Mouse (Mus musculus) heart, adult 2 months (tissue): ENCODE data around the gene Efhd1. TPM values are rescaled to one million over a fixed set of nuclear protein-coding genes. Genes with fewer than 3 reads are reported as not detected.

Experiments used
- DNase-seq, 2 experiments: peaks; one replicate each; pipeline ENCODE4 v3.0.0; 2021
- H3K27ac ChIP-seq: fragments of 200-600 bp; 2 replicates; pipeline ENCODE4 v1.8.1; 2022
- H3K27me3 ChIP-seq: fragments of 200-500 bp; 2 replicates; pipeline ENCODE4 v1.6.1; 2012; ENCODE audit warnings: mild to moderate bottlenecking, low read length, inconsistent platforms, mixed read lengths; ENCODE audit not compliant: control insufficient read depth, insufficient read depth
- H3K36me3 ChIP-seq: fragments of 200-500 bp; 2 replicates; pipeline ENCODE4 v1.6.1; 2012; ENCODE audit warnings: low read length, inconsistent platforms; ENCODE audit not compliant: control insufficient read depth, insufficient read depth
- H3K4me1 ChIP-seq: fragments of 200-500 bp; 2 replicates; pipeline ENCODE4 v1.6.1; 2011; ENCODE audit warnings: low read length; ENCODE audit not compliant: control insufficient read depth, insufficient read depth
- H3K4me3 ChIP-seq: fragments of 200-600 bp; 2 replicates; pipeline ENCODE4 v1.8.1; 2022
- H3K79me2 ChIP-seq: fragments of 200-500 bp; replicated peaks from 2 replicates; pipeline ENCODE4 v1.6.1; 2012; ENCODE audit warnings: mild to moderate bottlenecking, inconsistent platforms, low read length, moderate library complexity, mixed read lengths; ENCODE audit not compliant: control insufficient read depth, insufficient read depth
- H3K9ac ChIP-seq: fragments of 200-500 bp; 2 replicates; pipeline ENCODE4 v1.6.1; 2012; ENCODE audit warnings: low read depth, mild to moderate bottlenecking, control low read depth, inconsistent platforms, low read length, mixed read lengths
- CTCF ChIP-seq: fragments of 200-600 bp; IDR thresholded peaks from 2 replicates; pipeline ENCODE4 v1.8.1; 2022; ENCODE audit warnings: antibody characterized with exemption, mild to moderate bottlenecking, moderate library complexity
- EP300 ChIP-seq: fragments of 200-500 bp; IDR thresholded peaks from 2 replicates; pipeline ENCODE4 v1.6.1; 2011; ENCODE audit warnings: low read depth, low read length, control low read depth; ENCODE audit not compliant: insufficient read depth
- POLR2A ChIP-seq: fragments of 200-500 bp; IDR thresholded peaks from 2 replicates; pipeline ENCODE4 v1.6.1; 2011; ENCODE audit warnings: mild to moderate bottlenecking, low read depth, low read length, control low read depth; ENCODE audit not compliant: insufficient read depth
- WGBS: fragments of 180-500 bp; shearing (Covaris S2); methylation state at CpG from one replicate; pipeline ENCODE4 v1.1.7; 2018; 5-methylcytosine and 5-hydroxymethylcytosine counted together
- intact Hi-C: fragments of 180-260 bp; cut with DNase I; formaldehyde crosslinking; loops from one replicate; pipeline ENCODE4 v1.15.1; 2025
- polyA plus RNA-seq: library from polyadenylated mRNA; depleted of rRNA; stranded (reverse); fragments of >200 nt; gene quantifications from 2 replicates; pipeline ENCODE4 v1.2.3, GENCODE M21; 2012
- total RNA-seq, 2 experiments: library from RNA; stranded (reverse); gene quantifications; 2 replicates each; pipeline ENCODE4 v1.2.3; 2021

Efhd1 gene
- total and polyA plus RNA-seq, 3 experiments, result 3.1 to 6.6 (median 5.1) TPM

DNA sequence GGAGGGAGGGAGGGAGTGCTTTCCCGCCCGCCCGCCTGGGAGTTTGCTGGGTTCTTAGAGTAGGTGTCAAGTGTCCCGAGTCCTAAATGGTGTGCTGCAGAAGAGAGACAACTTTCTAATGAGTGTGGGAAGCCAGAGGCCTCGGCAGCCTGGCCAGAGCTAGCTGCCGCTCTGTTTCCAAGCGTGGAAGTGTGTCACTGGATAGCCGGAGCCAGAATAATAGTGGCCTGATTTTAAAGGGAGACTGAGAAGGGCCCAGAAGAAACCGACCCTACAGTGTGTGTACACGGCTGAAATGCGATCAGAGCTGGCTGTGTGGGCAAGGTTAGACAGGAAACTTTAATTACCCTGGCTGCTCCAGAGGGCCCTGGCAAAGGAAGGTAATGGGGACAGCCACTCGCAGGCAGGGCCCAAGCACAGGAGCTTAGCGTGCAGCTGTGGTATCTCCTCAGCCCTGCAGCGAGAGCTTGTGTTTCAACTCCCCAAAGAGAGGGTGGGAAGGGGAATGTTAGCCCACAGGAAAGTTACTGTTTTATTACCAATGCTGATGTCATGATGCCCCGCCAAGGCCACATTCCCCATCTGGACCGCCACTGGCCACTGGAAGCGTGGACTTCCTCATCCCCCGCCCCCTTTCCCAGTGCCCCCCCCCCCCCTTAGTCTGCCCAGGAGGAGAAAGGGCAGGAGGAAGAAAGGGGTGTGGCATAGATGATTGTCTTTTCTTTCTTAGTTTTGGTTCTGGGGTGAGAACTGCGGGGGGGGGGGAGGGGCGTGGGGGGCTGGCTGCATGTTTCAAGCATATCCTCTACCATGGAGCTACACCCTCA lies 6.7 kb downstream of the Efhd1 start:
- peaks cover 3% of the 10 kb centered on the region for H3K27me3 ChIP-seq
- intact Hi-C loops, result no loop called here
- no peaks in the 10 kb centered on the region for H3K36me3 ChIP-seq
- TF ChIP-seq EP300, result no peak
- no peak for TF ChIP-seq CTCF
- no peak for TF ChIP-seq POLR2A
- WGBS, result 36% methylated on average over 20 of the region's 20 CpGs
- no peak overlapping the region for H3K4me3 ChIP-seq
- peak overlapping the region; percentile 30 for H3K27ac ChIP-seq
- peaks cover 5% of the 10 kb centered on the region for H3K4me1 ChIP-seq
- H3K9ac ChIP-seq, result no peak overlapping the region
- peak; percentile 33 to 38 for DNase-seq
- H3K79me2 ChIP-seq, result no peaks in the 10 kb centered on the region

DNA sequence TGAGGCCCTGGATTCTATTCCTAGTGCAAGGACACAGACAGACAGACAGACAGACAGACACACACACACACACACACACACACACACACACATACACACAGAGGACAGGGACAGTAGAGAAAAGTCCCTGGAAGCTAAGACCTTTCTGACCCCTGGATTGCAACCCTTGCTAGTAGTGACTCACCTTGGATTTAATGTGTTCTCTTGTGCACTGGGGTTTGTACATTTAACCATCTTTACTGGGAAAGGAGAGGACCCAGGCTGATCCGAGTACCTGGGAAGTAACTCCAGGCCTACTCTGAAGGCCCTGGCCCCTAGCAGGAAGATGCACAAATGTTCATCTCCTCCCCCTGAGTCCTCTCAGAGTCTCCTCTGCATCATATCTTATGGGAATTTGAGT lies 7.4 kb downstream of the Efhd1 start:
- DNase-seq, result no peak
- Histone ChIP-seq H3K4me1 (peaks cover 5% of the 10 kb centered on the region), H3K4me3 (no peak overlapping the region), H3K79me2 (no peaks in the 10 kb centered on the region), H3K9ac (no peak overlapping the region), H3K36me3 (no peaks in the 10 kb centered on the region), H3K27ac (no peak overlapping the region), H3K27me3 (peaks cover under 1% of the 10 kb centered on the region)
- no peak for TF ChIP-seq EP300
- TF ChIP-seq CTCF, result no peak
- no peak for TF ChIP-seq POLR2A
- 93% methylated on average over 1 of the region's 1 CpGs for WGBS
- intact Hi-C loops, result no loop called here

DNA sequence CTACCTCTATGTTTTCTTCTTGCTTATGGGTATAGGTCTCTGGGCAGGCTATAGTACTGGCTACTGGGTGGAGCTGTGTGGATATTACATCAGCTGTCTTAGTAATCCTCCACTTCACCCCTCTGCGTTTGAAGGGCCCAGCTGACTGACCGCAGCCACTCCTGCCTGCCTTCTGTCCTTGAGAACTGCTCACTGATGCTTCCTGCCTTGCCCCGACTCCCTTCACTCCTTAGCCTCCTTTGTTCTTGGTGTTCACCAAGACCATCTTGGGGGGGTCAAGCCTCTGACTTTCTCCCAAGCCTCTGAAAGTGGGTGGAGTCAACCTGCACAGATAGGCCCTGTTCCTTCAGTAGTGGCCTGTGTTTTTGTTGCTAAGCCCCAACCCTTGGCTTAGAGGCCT lies 8.3 kb downstream of the Efhd1 start:
- no peak for TF ChIP-seq EP300
- no peak for TF ChIP-seq POLR2A
- TF ChIP-seq CTCF, result no peak
- WGBS, result 75% methylated on average over 3 of the region's 3 CpGs
- Histone ChIP-seq H3K27ac (no peak overlapping the region), H3K36me3 (no peaks in the 10 kb centered on the region), H3K9ac (no peak overlapping the region), H3K4me3 (no peak overlapping the region), H3K4me1 (peaks cover 5% of the 10 kb centered on the region), H3K79me2 (no peaks in the 10 kb centered on the region), H3K27me3 (no peaks in the 10 kb centered on the region)
- no peak for DNase-seq
- intact Hi-C loops, result no loop called here

DNA sequence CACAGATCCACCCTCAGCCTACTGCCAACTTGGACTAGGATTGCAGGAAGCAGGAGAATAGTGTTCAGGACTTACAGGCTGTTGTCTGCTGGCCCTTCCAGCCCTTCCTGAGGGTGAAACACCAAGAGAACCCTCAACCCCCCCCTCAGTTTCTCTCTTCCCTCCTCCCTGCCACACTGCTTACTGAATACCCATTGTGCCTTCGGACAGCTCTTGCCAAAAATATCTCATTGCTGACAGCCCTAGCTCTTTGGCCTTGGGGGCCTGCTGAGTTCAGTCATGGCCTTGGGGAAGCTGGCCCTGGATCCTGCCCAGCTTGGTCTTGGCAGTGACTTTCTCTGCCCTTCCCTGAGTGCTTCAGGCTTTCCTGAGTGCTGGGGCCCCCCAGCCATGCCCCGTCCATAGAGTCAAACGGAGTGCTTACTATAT lies 9.4 kb downstream of the Efhd1 start:
- no peaks in the 10 kb centered on the region for H3K27me3 ChIP-seq
- no peak for TF ChIP-seq POLR2A
- no peak for TF ChIP-seq CTCF
- no peak for TF ChIP-seq EP300
- intact Hi-C loops, result no loop called here
- H3K36me3 ChIP-seq, result no peaks in the 10 kb centered on the region
- no peaks in the 10 kb centered on the region for H3K79me2 ChIP-seq
- WGBS, result 32% methylated on average over 3 of the region's 3 CpGs
- H3K4me1 ChIP-seq, result peaks cover 5% of the 10 kb centered on the region
- no peak overlapping the region for H3K4me3 ChIP-seq
- H3K9ac ChIP-seq, result no peak overlapping the region
- peak; percentile 35 to 53 for DNase-seq
- peak overlapping the region; percentile 6; the same call in 1 of the 2 replicates for H3K27ac ChIP-seq

DNA sequence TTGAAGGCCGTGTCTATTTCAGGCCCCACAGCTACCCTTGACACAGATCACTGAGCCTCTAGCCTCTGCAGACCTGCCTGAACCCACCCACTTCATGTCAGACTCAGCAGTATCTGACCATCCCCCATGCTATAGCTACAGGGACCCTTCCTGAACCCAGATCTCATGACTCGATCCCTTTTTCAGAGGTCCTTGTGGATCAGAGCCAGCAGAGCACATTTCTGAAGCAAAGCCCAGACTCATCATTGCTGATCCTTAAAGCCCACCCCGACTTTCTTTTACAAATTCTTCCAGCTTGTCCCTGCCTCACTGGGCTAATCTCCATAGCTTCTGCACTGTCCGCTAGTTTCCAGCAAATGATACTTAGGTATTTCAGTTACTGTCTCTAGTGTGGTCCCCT lies 10.0 kb downstream of the Efhd1 start:
- H3K9ac ChIP-seq, result no peak overlapping the region
- H3K4me1 ChIP-seq, result peaks cover 5% of the 10 kb centered on the region
- intact Hi-C loops, result no loop called here
- no peaks in the 10 kb centered on the region for H3K27me3 ChIP-seq
- 67% methylated on average over 4 of the region's 4 CpGs for WGBS
- H3K4me3 ChIP-seq, result no peak overlapping the region
- DNase-seq, result no peak
- TF ChIP-seq POLR2A, result no peak
- no peaks in the 10 kb centered on the region for H3K36me3 ChIP-seq
- no peaks in the 10 kb centered on the region for H3K79me2 ChIP-seq
- peak overlapping the region; percentile 6; the same call in 1 of the 2 replicates for H3K27ac ChIP-seq

DNA sequence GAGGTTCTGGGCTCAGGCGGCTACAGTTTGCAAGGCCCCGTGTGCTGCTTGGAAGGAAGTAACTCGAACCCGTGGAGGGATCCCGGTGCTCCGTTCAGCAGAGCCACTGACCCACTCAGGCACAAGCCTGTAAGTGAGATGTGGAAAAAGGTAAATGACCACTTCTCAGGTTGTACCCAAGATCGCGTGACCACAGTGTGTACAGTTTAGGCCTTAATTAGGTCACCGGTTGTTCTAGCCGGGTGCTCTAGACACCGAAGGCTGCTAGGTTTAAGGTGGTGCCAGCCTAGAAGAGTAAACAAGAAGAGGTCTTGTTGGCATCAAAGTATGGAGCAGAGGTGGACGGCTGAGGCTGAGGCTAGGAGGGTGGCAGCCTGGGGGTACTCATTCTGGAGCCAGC lies 11.0 kb downstream of the Efhd1 start:
- no peak overlapping the region for H3K9ac ChIP-seq
- no peak for DNase-seq
- WGBS, result 93% methylated on average over 12 of the region's 12 CpGs
- H3K79me2 ChIP-seq, result no peaks in the 10 kb centered on the region
- intact Hi-C loops, result no loop called here
- H3K27ac ChIP-seq, result no peak overlapping the region
- TF ChIP-seq CTCF (no peak), POLR2A (no peak), EP300 (no peak)
- H3K4me1 ChIP-seq, result peaks cover 5% of the 10 kb centered on the region
- H3K36me3 ChIP-seq, result no peaks in the 10 kb centered on the region
- H3K4me3 ChIP-seq, result no peak overlapping the region
- no peaks in the 10 kb centered on the region for H3K27me3 ChIP-seq
